Mouse (Mus musculus) hindbrain, embryonic 10.5 days (tissue): Measurements from ENCODE around the gene Pknox2. TPM values are rescaled to one million over a fixed set of nuclear protein-coding genes. Genes with fewer than 3 reads are reported as not detected.

Experiments
- DNase-seq: peaks from one replicate; pipeline ENCODE4 v3.0.0-alpha.2; 2017; ENCODE audit warnings: low spot score
- H3K27ac ChIP-seq: fragments of 300-500 bp; sonication (generic); 2 replicates; pipeline ENCODE4 v1.5.1; 2016; ENCODE audit warnings: mild to moderate bottlenecking, moderate library complexity
- H3K27me3 ChIP-seq: fragments of 300-500 bp; sonication (generic); 2 replicates; pipeline ENCODE4 v1.6.1; 2016; ENCODE audit warnings: mild to moderate bottlenecking; ENCODE audit not compliant: poor library complexity, insufficient read depth, severe bottlenecking
- H3K36me3 ChIP-seq: fragments of 300-500 bp; sonication (generic); 2 replicates; pipeline ENCODE4 v1.6.1; 2016; ENCODE audit warnings: mild to moderate bottlenecking, moderate library complexity
- H3K4me1 ChIP-seq: fragments of 300-500 bp; sonication (generic); replicated peaks from 2 replicates; pipeline ENCODE4 v1.6.1; 2016; ENCODE audit warnings: mild to moderate bottlenecking
- H3K4me3 ChIP-seq: fragments of 300-500 bp; sonication (generic); 2 replicates; pipeline ENCODE4 v1.5.1; 2016; ENCODE audit warnings: mild to moderate bottlenecking, moderate library complexity
- H3K9me3 ChIP-seq: fragments of 300-500 bp; sonication (generic); 2 replicates; pipeline ENCODE4 v1.6.1; 2016; ENCODE audit warnings: mild to moderate bottlenecking, moderate library complexity
- WGBS: fragments of 180-500 bp; shearing (Covaris S2); methylation state at CpG from one replicate; pipeline ENCODE4 v1.1.7; 2016; 5-methylcytosine and 5-hydroxymethylcytosine counted together
- polyA plus RNA-seq: library from polyadenylated mRNA; unstranded; fragments of >200 nt; fragmentation: Nextera tagmentation; extraction: Ambion mirVana; gene quantifications from 2 replicates; pipeline ENCODE4 v1.2.1, GENCODE M21; 2016

Pknox2 gene
- polyA plus RNA-seq, 1 experiment from 2014 or later, result 35.0 TPM

GRCm38 (mm10) chr9:36862576-36862975, 284.6 kb downstream of the Pknox2 start:
- DNase-seq, result no peak
- H3K27me3 ChIP-seq, result no peaks in the 10 kb centered on the region
- no peak overlapping the region for H3K27ac ChIP-seq
- H3K4me1 ChIP-seq, result peaks cover 19% of the 10 kb centered on the region
- 89% methylated on average over 2 of the region's 2 CpGs for WGBS
- no peak overlapping the region for H3K4me3 ChIP-seq
- H3K9me3 ChIP-seq, result no peaks in the 10 kb centered on the region
- H3K36me3 ChIP-seq, result peaks cover 85% of the 10 kb centered on the region

DNA sequence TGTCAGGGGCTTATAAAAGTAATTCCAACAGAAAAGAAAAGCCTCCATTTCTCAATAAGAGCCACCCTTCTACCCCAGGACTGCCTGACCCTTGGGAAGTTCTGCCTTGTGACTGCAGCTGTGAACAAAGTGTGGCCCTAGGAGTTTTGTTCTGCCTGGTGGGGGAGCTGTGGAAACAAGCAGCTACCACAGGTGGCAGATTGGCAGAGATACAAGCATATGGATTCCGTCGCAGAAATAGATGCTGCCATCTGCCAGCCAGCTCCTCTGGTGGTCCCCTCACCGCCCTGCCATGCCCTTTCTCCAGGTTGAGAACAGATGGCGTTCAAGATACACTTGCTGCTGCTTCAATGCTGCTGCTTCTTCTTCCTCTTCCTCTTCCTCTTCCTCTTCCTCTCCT, 288.5 kb downstream of the Pknox2 start:
- DNase-seq, result peak; percentile 17
- H3K4me1 ChIP-seq, result peaks cover 17% of the 10 kb centered on the region
- H3K27me3 ChIP-seq, result no peaks in the 10 kb centered on the region
- 34% methylated on average over 4 of the region's 4 CpGs for WGBS
- H3K9me3 ChIP-seq, result no peaks in the 10 kb centered on the region
- peaks cover 80% of the 10 kb centered on the region for H3K36me3 ChIP-seq
- H3K27ac ChIP-seq, result 0 out of 2 replicates have a peak overlapping the region, but pooled peaks have one; percentile 3
- no peak overlapping the region for H3K4me3 ChIP-seq

GRCm38 (mm10) chr9:36857476-36858117, 289.6 kb downstream of the Pknox2 start:
- Histone ChIP-seq H3K27ac (peak overlapping the region; percentile 66), H3K36me3 (peaks cover 73% of the 10 kb centered on the region), H3K27me3 (no peaks in the 10 kb centered on the region), H3K4me1 (peaks cover 17% of the 10 kb centered on the region), H3K9me3 (no peaks in the 10 kb centered on the region), H3K4me3 (no peak overlapping the region)
- DNase-seq, result peak; percentile 18
- WGBS, result 8% methylated on average over 8 of the region's 8 CpGs

DNA sequence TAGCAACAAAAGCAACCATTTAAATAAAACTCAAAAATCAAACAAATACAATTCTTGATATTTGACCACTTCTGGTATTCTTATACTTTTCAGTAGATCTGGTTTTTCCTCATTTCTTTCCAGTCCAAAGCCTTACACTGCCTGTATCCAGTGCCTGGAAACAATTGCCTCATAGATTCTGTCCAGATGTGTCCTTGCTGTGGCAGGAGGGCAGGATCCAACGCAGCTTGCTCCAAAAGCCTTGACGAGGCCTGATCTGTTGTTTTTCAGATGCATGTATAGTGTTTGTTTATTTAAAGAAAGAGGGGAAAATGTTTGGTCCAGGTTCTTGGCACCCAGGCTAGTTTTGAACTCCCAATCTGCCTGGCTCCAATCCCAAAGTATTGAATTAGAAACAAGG, 290.9 kb downstream of the Pknox2 start:
- Histone ChIP-seq H3K27me3 (no peaks in the 10 kb centered on the region), H3K9me3 (no peaks in the 10 kb centered on the region), H3K27ac (no peak overlapping the region), H3K36me3 (peaks cover 73% of the 10 kb centered on the region), H3K4me1 (peaks cover 17% of the 10 kb centered on the region), H3K4me3 (no peak overlapping the region)
- DNase-seq, result no peak
- WGBS, result 58% methylated on average over 2 of the region's 2 CpGs

DNA sequence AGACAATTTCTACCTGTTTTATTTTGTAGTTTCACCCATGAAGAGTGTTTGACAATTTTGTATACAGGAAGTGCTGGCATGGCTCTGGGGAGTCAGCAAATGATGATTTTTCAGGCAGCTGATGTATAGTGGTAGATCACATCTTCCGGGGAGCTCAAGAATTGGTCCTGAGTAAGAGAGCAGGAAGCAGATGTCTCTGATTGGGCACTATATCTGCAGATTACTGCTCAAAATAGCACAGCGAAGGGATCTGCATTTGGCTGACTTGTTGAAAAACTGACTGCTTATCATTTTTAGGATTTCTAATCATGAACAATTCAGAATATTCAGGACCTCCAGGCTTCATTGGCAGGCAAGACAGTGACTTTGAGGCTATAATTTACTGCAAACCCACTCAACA, 295.0 kb downstream of the Pknox2 start:
- no peak overlapping the region for H3K27ac ChIP-seq
- H3K9me3 ChIP-seq, result no peaks in the 10 kb centered on the region
- H3K27me3 ChIP-seq, result no peaks in the 10 kb centered on the region
- peaks cover 4% of the 10 kb centered on the region for H3K4me1 ChIP-seq
- peaks cover 88% of the 10 kb centered on the region for H3K36me3 ChIP-seq
- H3K4me3 ChIP-seq, result no peak overlapping the region
- 90% methylated on average over 2 of the region's 2 CpGs for WGBS
- DNase-seq, result no peak

DNA sequence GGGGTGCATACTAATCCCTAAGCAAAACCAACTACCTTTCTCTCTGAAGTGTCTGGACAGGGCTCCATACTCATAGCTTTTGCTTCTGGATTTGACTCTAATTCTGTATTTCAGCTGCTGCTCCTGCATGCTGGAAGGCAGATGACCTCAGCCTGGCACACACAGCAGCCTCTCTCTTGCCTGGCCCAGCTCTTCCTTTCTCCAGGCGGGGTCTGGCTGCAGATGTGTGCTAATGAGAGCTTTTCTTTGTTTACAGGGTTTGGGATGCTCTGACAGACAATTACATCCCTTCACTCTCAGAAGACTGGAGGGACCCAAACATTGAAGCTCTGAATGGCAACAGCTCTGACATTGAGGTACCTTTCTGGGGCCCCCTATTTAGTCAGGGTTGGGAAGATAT, 297.1 kb downstream of the Pknox2 start:
- no peak for DNase-seq
- no peak overlapping the region for H3K4me3 ChIP-seq
- no peaks in the 10 kb centered on the region for H3K4me1 ChIP-seq
- H3K27me3 ChIP-seq, result no peaks in the 10 kb centered on the region
- 70% methylated on average over 1 of the region's 1 CpGs for WGBS
- no peak overlapping the region for H3K27ac ChIP-seq
- H3K9me3 ChIP-seq, result no peaks in the 10 kb centered on the region
- H3K36me3 ChIP-seq, result peaks cover 88% of the 10 kb centered on the region

GRCm38 (mm10) chr9:36848661-36849060, 298.5 kb downstream of the Pknox2 start:
- Histone ChIP-seq H3K27me3 (no peaks in the 10 kb centered on the region), H3K27ac (no peak overlapping the region), H3K4me1 (no peaks in the 10 kb centered on the region), H3K4me3 (no peak overlapping the region), H3K9me3 (no peaks in the 10 kb centered on the region), H3K36me3 (peaks cover 93% of the 10 kb centered on the region)
- 84% methylated on average over 2 of the region's 2 CpGs for WGBS
- DNase-seq, result no peak

DNA sequence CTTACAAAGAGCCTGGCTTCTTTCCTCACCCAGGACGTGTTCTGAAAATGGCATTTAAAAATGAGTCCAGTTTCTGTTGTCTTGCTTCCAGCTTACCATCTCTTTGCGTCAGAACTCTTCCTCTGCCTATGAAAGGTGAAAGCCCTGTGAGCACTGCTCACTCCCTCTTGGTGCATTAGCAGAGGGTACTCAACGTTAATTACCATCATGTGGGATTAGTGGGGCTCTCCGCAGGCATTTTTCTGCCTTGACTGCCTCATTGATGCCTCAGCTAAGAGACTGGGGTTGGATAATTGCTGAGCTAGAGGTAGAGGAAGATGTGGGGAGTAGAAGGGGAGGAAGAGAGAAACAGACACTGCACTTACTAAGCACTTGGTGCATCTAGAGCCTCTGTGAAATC, 300.9 kb downstream of the Pknox2 start:
- Histone ChIP-seq H3K9me3 (no peaks in the 10 kb centered on the region), H3K36me3 (peaks cover 90% of the 10 kb centered on the region), H3K27ac (no peak overlapping the region), H3K27me3 (no peaks in the 10 kb centered on the region), H3K4me3 (no peak overlapping the region), H3K4me1 (no peaks in the 10 kb centered on the region)
- no peak for DNase-seq
- WGBS, result 58% methylated on average over 4 of the region's 4 CpGs

Other genes starting within 250 kb of the Pknox2 start
- 14.0 and 14.4 TPM in 2 replicates for gene Tmem218, start 60.8 kb upstream of the Pknox2 start, polyA plus RNA-seq
- gene Slc37a2, start 108.3 kb upstream of the Pknox2 start, polyA plus RNA-seq, result 2.0 and 2.4 TPM in 2 replicates
- gene Ccdc15, start 201.0 kb upstream of the Pknox2 start, polyA plus RNA-seq, result 7.9 and 11.4 TPM in 2 replicates
- gene Hepacam, start 219.9 kb upstream of the Pknox2 start, polyA plus RNA-seq, result 0.51 TPM in 1 of 2 replicates, not detected in the other